Mouse (Mus musculus): ENCODE results near the gene Dnlz. TPM values are rescaled to one million over a fixed set of nuclear protein-coding genes. Genes with fewer than 3 reads are reported as not detected.

The Dnlz gene
- polyA plus RNA-seq, 1 experiment from 2014 or later: 32.1 TPM

- peaks cover 95% of the 10 kb centered on the region for H3K36me3 ChIP-seq (ENCODE audit: insufficient read depth)
- H3K9me3 ChIP-seq (ENCODE audit: low read depth, low read length): no peaks in the 10 kb centered on the region
- DNase-seq (no peak), ATAC-seq (ENCODE audit: insufficient read depth) (no peak)
- no peak overlapping the region for H3K4me2 ChIP-seq
- no peaks in the 10 kb centered on the region for H3K4me1 ChIP-seq (ENCODE audit: insufficient read depth)
- H3K27me3 ChIP-seq (ENCODE audit: insufficient read depth, low read length): no peaks in the 10 kb centered on the region
- no peak for TF ChIP-seq CTCF (IDR thresholded peaks at IDR 0.05; ENCODE audit: low read depth)
- H3K27ac ChIP-seq (ENCODE audit: low read depth): no peak overlapping the region
- no peak overlapping the region for H3K9ac ChIP-seq
- 90% methylated on average over 6 of the region's 6 CpGs for WGBS
- H3K4me3 ChIP-seq (ENCODE audit: low read depth, low read length): no peak overlapping the region
Measured at GRCm38 (mm10) chr2:26367911-26368310, 16.0 kb upstream of the Dnlz start.

- H3K36me3 ChIP-seq (ENCODE audit: insufficient read depth): peaks cover 73% of the 10 kb centered on the region
- no peak overlapping the region; the same call in 1 of the 2 replicates for H3K9ac ChIP-seq
- H3K4me1 ChIP-seq (ENCODE audit: insufficient read depth): no peaks in the 10 kb centered on the region
Measured at GRCm38 (mm10) chr2:26364738-26365465, 13.0 kb upstream of the Dnlz start.

DNA sequence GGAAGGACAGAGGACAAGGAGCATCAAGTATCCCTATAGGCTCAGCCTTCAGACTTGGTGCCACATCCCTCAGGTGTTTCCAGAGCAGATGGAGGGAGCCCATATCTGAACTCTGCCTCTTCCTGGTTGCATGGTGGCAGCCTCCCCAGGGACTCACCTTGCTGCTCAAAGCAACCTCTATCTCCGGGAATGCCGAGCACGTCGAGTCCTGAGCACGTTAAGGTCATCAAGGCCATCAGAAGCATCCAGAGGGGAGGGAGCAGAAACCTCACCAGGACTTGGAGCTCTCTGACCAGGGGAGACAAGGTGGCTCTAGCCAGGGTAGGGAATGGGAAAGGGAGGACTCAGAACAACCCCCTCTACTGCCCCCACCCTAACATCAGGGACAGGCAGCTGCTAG, 11.6 kb upstream of the Dnlz start:
- 34% methylated on average over 5 of the region's 5 CpGs for WGBS
- H3K27ac ChIP-seq (ENCODE audit: low read depth): no peak overlapping the region
- H3K9me3 ChIP-seq (ENCODE audit: low read depth, low read length): no peaks in the 10 kb centered on the region
- H3K36me3 ChIP-seq (ENCODE audit: insufficient read depth): peaks cover 59% of the 10 kb centered on the region
- no peak for TF ChIP-seq CTCF (IDR thresholded peaks at IDR 0.05; ENCODE audit: low read depth)
- DNase-seq: no peak
- no peaks in the 10 kb centered on the region for H3K4me1 ChIP-seq (ENCODE audit: insufficient read depth)
- H3K4me3 ChIP-seq (ENCODE audit: low read depth, low read length): no peak overlapping the region
- no peaks in the 10 kb centered on the region for H3K27me3 ChIP-seq (ENCODE audit: insufficient read depth, low read length)
- no peak overlapping the region for H3K9ac ChIP-seq
- no peak overlapping the region for H3K4me2 ChIP-seq
- ATAC-seq (ENCODE audit: insufficient read depth): no peak

More at GRCm38 (mm10) chr2:26364738-26365465, 13.0 kb upstream of the Dnlz start:
- DNase-seq (peak; percentile 84), ATAC-seq (ENCODE audit: insufficient read depth) (peak; percentile 58)
- no peaks in the 10 kb centered on the region for H3K27me3 ChIP-seq (ENCODE audit: insufficient read depth, low read length)
- H3K4me2 ChIP-seq: no peak overlapping the region
- no peaks in the 10 kb centered on the region for H3K9me3 ChIP-seq (ENCODE audit: low read depth, low read length)
- WGBS: 57% methylated on average over 10 of the region's 10 CpGs
- TF ChIP-seq CTCF (IDR thresholded peaks at IDR 0.05; ENCODE audit: low read depth): no peak
- 0 out of 2 replicates have a peak overlapping the region, but pooled peaks have one; percentile 50 for H3K27ac ChIP-seq (ENCODE audit: low read depth)
- H3K4me3 ChIP-seq (ENCODE audit: low read depth, low read length): no peak overlapping the region

- Histone ChIP-seq H3K4me3 (ENCODE audit: low read depth, low read length) (no peak overlapping the region), H3K27ac (ENCODE audit: low read depth) (no peak overlapping the region), H3K36me3 (ENCODE audit: insufficient read depth) (peaks cover 54% of the 10 kb centered on the region), H3K27me3 (ENCODE audit: insufficient read depth, low read length) (no peaks in the 10 kb centered on the region), H3K9me3 (ENCODE audit: low read depth, low read length) (no peaks in the 10 kb centered on the region), H3K4me2 (no peak overlapping the region), H3K9ac (no peak overlapping the region), H3K4me1 (ENCODE audit: insufficient read depth) (no peaks in the 10 kb centered on the region)
- ATAC-seq (ENCODE audit: insufficient read depth): no peak
- DNase-seq: no peak
- no peak for TF ChIP-seq CTCF (IDR thresholded peaks at IDR 0.05; ENCODE audit: low read depth)
- WGBS: 78% methylated on average over 5 of the region's 5 CpGs
Measured at GRCm38 (mm10) chr2:26362991-26363390, 11.1 kb upstream of the Dnlz start.

GRCm38 (mm10) chr2:26360772-26361171, 8.9 kb upstream of the Dnlz start, which contains the start of gene Card9:
TSS of gene Card9 (minus strand) at chr2:26360918.
- 32% methylated on average over 3 of the region's 3 CpGs for WGBS

GRCm38 (mm10) chr2:26359983-26360382, 8.1 kb upstream of the Dnlz start:
- H3K9ac ChIP-seq: no peak overlapping the region
- ATAC-seq (ENCODE audit: insufficient read depth) (no peak), DNase-seq (no peak)
- H3K4me3 ChIP-seq (ENCODE audit: low read depth, low read length): no peak overlapping the region
- H3K9me3 ChIP-seq (ENCODE audit: low read depth, low read length): no peaks in the 10 kb centered on the region
- 74% methylated on average over 6 of the region's 6 CpGs for WGBS
- H3K4me2 ChIP-seq: no peak overlapping the region
- peaks cover 24% of the 10 kb centered on the region for H3K36me3 ChIP-seq (ENCODE audit: insufficient read depth)
- H3K27ac ChIP-seq (ENCODE audit: low read depth): no peak overlapping the region
- no peaks in the 10 kb centered on the region for H3K27me3 ChIP-seq (ENCODE audit: insufficient read depth, low read length)
- no peak for TF ChIP-seq CTCF (IDR thresholded peaks at IDR 0.05; ENCODE audit: low read depth)
- 0 out of 2 replicates have a peak, but pooled peaks cover 3% of the 10 kb centered on the region for H3K4me1 ChIP-seq (ENCODE audit: insufficient read depth)

More at GRCm38 (mm10) chr2:26360772-26361171, 8.9 kb upstream of the Dnlz start, which contains the start of gene Card9:
- Histone ChIP-seq H3K9me3 (ENCODE audit: low read depth, low read length) (no peaks in the 10 kb centered on the region), H3K27ac (ENCODE audit: low read depth) (no peak within 1 kb of the TSS), H3K36me3 (ENCODE audit: insufficient read depth) (peaks cover 32% of the 10 kb centered on the region), H3K4me2 (no peak within 1 kb of the TSS), H3K9ac (no peak within 1 kb of the TSS), H3K4me3 (ENCODE audit: low read depth, low read length) (no peak within 1 kb of the TSS), H3K27me3 (ENCODE audit: insufficient read depth, low read length) (no peaks in the 10 kb centered on the region), H3K4me1 (ENCODE audit: insufficient read depth) (0 out of 2 replicates have a peak, but pooled peaks cover 3% of the 10 kb centered on the region)
- DNase-seq (no peak), ATAC-seq (ENCODE audit: insufficient read depth) (no peak)
- TF ChIP-seq CTCF (IDR thresholded peaks at IDR 0.05; ENCODE audit: low read depth): no peak

GRCm38 (mm10) chr2:26358667-26359320, 6.9 kb upstream of the Dnlz start:
- H3K36me3 ChIP-seq (ENCODE audit: insufficient read depth): peaks cover 13% of the 10 kb centered on the region; the same call in 1 of the 2 replicates
- no peak overlapping the region for H3K27ac ChIP-seq (ENCODE audit: low read depth)
- no peaks in the 10 kb centered on the region for H3K9me3 ChIP-seq (ENCODE audit: low read depth, low read length)
- no peak overlapping the region for H3K4me2 ChIP-seq
- WGBS: 81% methylated on average over 13 of the region's 13 CpGs
- no peak overlapping the region for H3K4me3 ChIP-seq (ENCODE audit: low read depth, low read length)
- DNase-seq: no peak
- ATAC-seq (ENCODE audit: insufficient read depth): no peak
- H3K9ac ChIP-seq: no peak overlapping the region
- TF ChIP-seq CTCF (IDR thresholded peaks at IDR 0.05; ENCODE audit: low read depth): no peak
- H3K4me1 ChIP-seq (ENCODE audit: insufficient read depth): 0 out of 2 replicates have a peak, but pooled peaks cover 3% of the 10 kb centered on the region
- H3K27me3 ChIP-seq (ENCODE audit: insufficient read depth, low read length): no peaks in the 10 kb centered on the region

All from lung, embryonic 14.5 days (tissue).